Mouse (Mus musculus): ENCODE measurements around the gene Rdm1. TPM values are rescaled to one million over a fixed set of nuclear protein-coding genes. Genes with fewer than 3 reads are reported as not detected.
"Not testable (repeated sequence)": the region's sequence is repeated elsewhere in the genome, so short reads cannot be mapped to it uniquely, and the experiment has no call there.

The Rdm1 gene
- polyA plus RNA-seq, 1 experiment from 2014 or later = 35.5 TPM

DNA sequence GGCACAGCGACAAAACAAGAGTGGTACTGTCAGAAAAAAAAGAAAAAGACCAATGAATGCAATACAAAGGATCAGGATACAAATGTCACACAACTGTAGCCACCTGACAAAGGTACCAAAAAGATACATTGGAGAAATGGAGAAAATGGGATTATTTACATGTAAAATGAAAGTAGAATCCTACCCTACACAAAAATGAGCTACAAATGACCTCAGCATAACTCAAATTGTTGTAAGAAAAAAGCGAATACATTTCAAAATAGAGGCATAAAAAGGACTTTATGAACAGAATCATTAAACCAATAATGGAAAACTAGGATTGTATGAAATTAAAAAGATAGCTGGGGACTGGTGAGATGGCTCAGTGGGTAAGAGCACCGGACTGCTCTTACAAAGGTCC is 17.6 kb downstream of the Rdm1 start:
- Histone ChIP-seq H3K27ac (ENCODE audit: low read depth, low read length) (no peak overlapping the region), H3K27me3 (ENCODE audit: control insufficient read depth, insufficient read depth, low read length) (no peaks in the 10 kb centered on the region), H3K9ac (ENCODE audit: low read depth, low read length) (no peak overlapping the region), H3K4me2 (replicated peaks; ENCODE audit: low read depth, low read length) (no peak overlapping the region), H3K4me3 (ENCODE audit: low read depth, low read length) (no peak overlapping the region), H3K4me1 (replicated peaks; ENCODE audit: control insufficient read depth, insufficient read depth, low read length) (no peaks in the 10 kb centered on the region), H3K36me3 (ENCODE audit: control insufficient read depth, insufficient read depth, low read length) (no peaks in the 10 kb centered on the region), H3K9me3 (ENCODE audit: control insufficient read depth, low read length) (no peaks in the 10 kb centered on the region)
- no peak for DNase-seq (ENCODE audit: low spot score)
- ATAC-seq (ENCODE audit: low FRiP score) = no peak
- 61% methylated on average over 3 of the region's 3 CpGs for WGBS

DNA sequence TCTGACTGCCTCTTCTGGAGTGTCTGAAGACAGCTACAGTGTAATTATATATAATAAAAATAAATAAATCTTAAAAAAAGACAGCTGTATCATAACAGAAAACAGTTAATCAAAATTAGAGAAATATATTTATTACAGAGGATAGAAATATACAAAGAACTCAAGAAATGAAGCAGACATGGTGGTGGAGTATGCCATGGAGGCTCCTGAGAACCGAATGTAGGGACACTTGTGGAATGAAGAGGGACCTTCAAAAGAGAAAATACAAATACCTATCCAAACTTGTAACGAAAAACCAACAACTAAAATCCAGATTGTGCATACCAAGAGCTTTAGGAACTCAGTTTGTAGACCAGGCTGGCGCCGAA is 18.0 kb downstream of the Rdm1 start:
- not testable (repeated sequence) for H3K27me3 ChIP-seq (ENCODE audit: control insufficient read depth, insufficient read depth, low read length); H3K9ac ChIP-seq (ENCODE audit: low read depth, low read length); H3K4me2 ChIP-seq (replicated peaks; ENCODE audit: low read depth, low read length); H3K36me3 ChIP-seq (ENCODE audit: control insufficient read depth, insufficient read depth, low read length); H3K4me1 ChIP-seq (replicated peaks; ENCODE audit: control insufficient read depth, insufficient read depth, low read length); H3K4me3 ChIP-seq (ENCODE audit: low read depth, low read length); H3K9me3 ChIP-seq (ENCODE audit: control insufficient read depth, low read length); DNase-seq (ENCODE audit: low spot score); ATAC-seq (ENCODE audit: low FRiP score)
- H3K27ac ChIP-seq (ENCODE audit: low read depth, low read length) = peak overlapping the region; percentile 36; the same call in 1 of the 2 replicates
- 3% methylated on average over 4 of the region's 4 CpGs for WGBS

DNA sequence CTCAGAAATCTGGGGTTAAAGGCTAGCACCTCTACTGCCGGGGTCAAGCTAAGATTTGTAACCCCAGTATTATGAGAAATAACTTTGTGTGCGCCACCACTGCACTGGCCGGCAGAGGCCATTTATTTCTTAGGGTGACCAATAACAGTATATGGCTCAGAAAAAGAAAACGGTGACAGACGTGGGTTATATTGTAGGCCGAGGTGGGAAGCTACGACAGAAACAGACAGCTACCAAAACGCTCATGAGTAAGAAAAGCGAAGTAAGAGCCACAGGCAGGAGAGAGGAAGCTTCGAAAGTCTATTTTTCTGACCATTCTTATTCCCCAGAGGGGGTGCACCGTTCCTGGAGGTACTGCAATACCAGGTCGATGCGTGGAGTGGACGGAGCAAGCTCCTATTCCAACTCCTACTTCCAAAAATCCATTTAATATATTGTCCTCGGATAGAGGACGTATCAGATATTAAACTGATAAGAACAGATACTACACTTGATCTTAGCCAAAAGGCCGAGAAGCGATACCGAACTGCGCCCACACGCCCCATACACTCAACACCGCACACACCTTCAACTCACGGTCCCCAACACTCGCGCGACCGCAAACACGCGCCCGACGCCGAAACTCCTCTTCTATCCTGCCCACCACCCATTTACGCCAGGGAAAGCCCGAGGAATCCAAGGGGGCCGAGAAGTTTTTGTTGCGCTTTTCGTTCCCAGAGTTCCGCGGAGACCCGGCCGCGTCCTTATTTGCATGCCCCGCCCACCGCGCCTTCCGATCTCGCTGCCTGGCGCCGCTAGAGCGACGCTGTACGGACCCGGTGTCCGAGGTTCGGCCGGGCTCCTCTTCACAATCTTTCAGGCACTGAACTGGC is 18.7 kb downstream of the Rdm1 start:
- H3K9me3 ChIP-seq (ENCODE audit: control insufficient read depth, low read length); H3K4me1 ChIP-seq (replicated peaks; ENCODE audit: control insufficient read depth, insufficient read depth, low read length); H3K36me3 ChIP-seq (ENCODE audit: control insufficient read depth, insufficient read depth, low read length); H3K27me3 ChIP-seq (ENCODE audit: control insufficient read depth, insufficient read depth, low read length): not testable (repeated sequence)
- DNase-seq (ENCODE audit: low spot score) (peak; percentile 81), ATAC-seq (ENCODE audit: low FRiP score) (peak; percentile 87)
- under 1% methylated on average over 42 of the region's 56 CpGs for WGBS
- Histone ChIP-seq H3K27ac (ENCODE audit: low read depth, low read length) (peak overlapping the region; percentile 88), H3K9ac (ENCODE audit: low read depth, low read length) (peak overlapping the region; percentile 50; the same call in 1 of the 2 replicates), H3K4me3 (ENCODE audit: low read depth, low read length) (peak overlapping the region; percentile 23; the same call in 1 of the 2 replicates), H3K4me2 (replicated peaks; ENCODE audit: low read depth, low read length) (0 out of 2 replicates have a peak overlapping the region, but pooled peaks have one; percentile 23)

DNA sequence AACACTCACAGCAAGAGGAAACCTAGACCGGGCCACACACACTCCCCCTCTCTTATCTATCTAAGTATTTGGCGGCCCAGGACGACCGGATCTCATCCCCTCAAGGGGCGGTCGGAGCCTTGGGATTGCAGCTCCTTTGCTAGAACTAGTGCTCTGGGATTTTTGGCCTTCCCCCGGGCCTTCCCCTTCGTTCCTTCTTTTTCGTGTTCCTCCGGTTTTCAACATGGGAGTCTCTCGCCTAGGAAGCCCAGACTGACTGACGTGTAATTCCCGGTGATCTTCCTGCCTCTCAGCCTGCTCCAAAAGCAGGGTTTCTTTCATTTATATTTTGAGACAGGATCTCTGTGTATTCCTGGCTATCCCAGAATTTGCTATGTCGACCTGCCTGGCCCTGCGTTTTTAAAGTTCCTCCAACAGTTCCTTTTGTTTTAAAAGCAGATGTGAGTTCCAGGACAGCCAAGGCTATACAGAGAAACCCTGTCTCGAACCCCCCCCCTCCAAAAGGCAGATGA is 19.3 kb downstream of the Rdm1 start:
- Histone ChIP-seq H3K4me2 (replicated peaks; ENCODE audit: low read depth, low read length) (0 out of 2 replicates have a peak overlapping the region, but pooled peaks have one; percentile 23), H3K9ac (ENCODE audit: low read depth, low read length) (peak overlapping the region; percentile 50), H3K4me3 (ENCODE audit: low read depth, low read length) (peak overlapping the region; percentile 23; the same call in 1 of the 2 replicates), H3K27ac (ENCODE audit: low read depth, low read length) (peak overlapping the region; percentile 88)
- H3K27me3 ChIP-seq (ENCODE audit: control insufficient read depth, insufficient read depth, low read length); H3K9me3 ChIP-seq (ENCODE audit: control insufficient read depth, low read length); H3K4me1 ChIP-seq (replicated peaks; ENCODE audit: control insufficient read depth, insufficient read depth, low read length); ATAC-seq (ENCODE audit: low FRiP score); H3K36me3 ChIP-seq (ENCODE audit: control insufficient read depth, insufficient read depth, low read length): not testable (repeated sequence)
- peak; percentile 31 for DNase-seq (ENCODE audit: low spot score)
- WGBS = 22% methylated on average over 9 of the region's 16 CpGs

DNA sequence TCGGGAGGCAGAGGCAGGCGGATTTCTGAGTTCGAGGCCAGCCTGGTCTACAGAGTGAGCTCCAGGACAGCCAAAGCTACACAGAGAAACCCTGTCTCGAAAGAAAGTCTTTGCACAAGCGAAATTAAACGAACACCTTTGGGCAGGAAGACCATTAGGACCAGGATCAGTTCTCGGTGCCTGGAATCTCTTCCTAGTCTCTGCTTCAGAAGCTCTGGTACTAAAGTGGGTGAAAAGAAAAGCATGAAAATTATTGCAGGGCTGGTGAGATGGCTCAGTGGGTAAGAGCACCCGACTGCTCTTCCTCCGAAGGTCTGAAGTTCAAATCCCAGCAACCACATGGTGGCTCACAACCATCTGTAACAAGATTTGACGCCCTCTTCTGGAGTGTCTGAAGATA is 20.1 kb downstream of the Rdm1 start:
- H3K4me1 ChIP-seq (replicated peaks; ENCODE audit: control insufficient read depth, insufficient read depth, low read length); ATAC-seq (ENCODE audit: low FRiP score); H3K9me3 ChIP-seq (ENCODE audit: control insufficient read depth, low read length); H3K36me3 ChIP-seq (ENCODE audit: control insufficient read depth, insufficient read depth, low read length); H3K9ac ChIP-seq (ENCODE audit: low read depth, low read length); H3K4me2 ChIP-seq (replicated peaks; ENCODE audit: low read depth, low read length); H3K27me3 ChIP-seq (ENCODE audit: control insufficient read depth, insufficient read depth, low read length); DNase-seq (ENCODE audit: low spot score); H3K4me3 ChIP-seq (ENCODE audit: low read depth, low read length); H3K27ac ChIP-seq (ENCODE audit: low read depth, low read length): not testable (repeated sequence)
- WGBS = 90% methylated on average over 10 of the region's 10 CpGs

DNA sequence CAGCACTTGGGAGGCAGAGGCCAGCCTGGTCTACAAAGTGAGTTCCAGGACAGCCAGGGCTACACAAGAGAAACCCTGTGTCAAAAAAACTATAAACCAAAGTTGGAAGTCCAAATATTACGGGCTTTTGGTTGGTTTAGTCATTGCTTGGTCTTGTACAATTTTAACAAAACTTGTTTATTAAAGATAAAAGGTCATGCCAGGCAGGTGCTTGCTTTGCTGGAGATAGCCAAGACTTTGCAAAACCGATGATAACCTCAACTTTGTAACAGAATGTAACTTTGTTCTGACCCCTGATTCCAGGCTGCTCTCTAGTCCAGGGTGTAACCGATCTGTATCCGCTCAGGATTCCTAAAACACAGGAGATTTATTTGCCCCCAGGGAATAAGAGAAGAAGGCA is 29.4 kb downstream of the Rdm1 start:
- no peak overlapping the region for H3K27ac ChIP-seq (ENCODE audit: low read depth, low read length)
- WGBS = 92% methylated on average over 4 of the region's 4 CpGs
- H3K9me3 ChIP-seq (ENCODE audit: control insufficient read depth, low read length) = no peaks in the 10 kb centered on the region
- no peaks in the 10 kb centered on the region for H3K27me3 ChIP-seq (ENCODE audit: control insufficient read depth, insufficient read depth, low read length)
- no peaks in the 10 kb centered on the region for H3K4me1 ChIP-seq (replicated peaks; ENCODE audit: control insufficient read depth, insufficient read depth, low read length)
- ATAC-seq (ENCODE audit: low FRiP score) = no peak
- no peak overlapping the region for H3K9ac ChIP-seq (ENCODE audit: low read depth, low read length)
- no peak overlapping the region for H3K4me3 ChIP-seq (ENCODE audit: low read depth, low read length)
- H3K4me2 ChIP-seq (replicated peaks; ENCODE audit: low read depth, low read length) = no peak overlapping the region
- DNase-seq (ENCODE audit: low spot score) = no peak
- H3K36me3 ChIP-seq (ENCODE audit: control insufficient read depth, insufficient read depth, low read length) = no peaks in the 10 kb centered on the region

DNA sequence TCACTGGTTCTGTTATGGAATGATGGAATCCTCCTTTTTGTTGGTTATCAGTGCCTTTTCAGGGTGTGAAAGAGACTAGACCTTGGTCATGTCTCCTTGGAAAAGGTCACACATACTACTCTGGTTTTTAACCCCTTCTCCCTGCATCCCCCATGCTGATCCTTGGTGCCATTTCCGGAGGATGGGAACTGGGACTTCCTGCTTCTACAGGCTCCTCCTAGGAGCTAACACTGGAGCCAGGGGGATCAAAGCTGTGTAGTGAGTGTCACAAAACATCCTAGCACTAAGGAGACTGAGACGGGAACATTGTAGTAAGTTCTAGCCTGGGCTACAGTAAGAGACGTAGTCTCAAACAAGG is 30.5 kb downstream of the Rdm1 start:
- H3K4me3 ChIP-seq (ENCODE audit: low read depth, low read length) = no peak overlapping the region; the same call in 1 of the 2 replicates
- peak; percentile 45 for ATAC-seq (ENCODE audit: low FRiP score)

DNA sequence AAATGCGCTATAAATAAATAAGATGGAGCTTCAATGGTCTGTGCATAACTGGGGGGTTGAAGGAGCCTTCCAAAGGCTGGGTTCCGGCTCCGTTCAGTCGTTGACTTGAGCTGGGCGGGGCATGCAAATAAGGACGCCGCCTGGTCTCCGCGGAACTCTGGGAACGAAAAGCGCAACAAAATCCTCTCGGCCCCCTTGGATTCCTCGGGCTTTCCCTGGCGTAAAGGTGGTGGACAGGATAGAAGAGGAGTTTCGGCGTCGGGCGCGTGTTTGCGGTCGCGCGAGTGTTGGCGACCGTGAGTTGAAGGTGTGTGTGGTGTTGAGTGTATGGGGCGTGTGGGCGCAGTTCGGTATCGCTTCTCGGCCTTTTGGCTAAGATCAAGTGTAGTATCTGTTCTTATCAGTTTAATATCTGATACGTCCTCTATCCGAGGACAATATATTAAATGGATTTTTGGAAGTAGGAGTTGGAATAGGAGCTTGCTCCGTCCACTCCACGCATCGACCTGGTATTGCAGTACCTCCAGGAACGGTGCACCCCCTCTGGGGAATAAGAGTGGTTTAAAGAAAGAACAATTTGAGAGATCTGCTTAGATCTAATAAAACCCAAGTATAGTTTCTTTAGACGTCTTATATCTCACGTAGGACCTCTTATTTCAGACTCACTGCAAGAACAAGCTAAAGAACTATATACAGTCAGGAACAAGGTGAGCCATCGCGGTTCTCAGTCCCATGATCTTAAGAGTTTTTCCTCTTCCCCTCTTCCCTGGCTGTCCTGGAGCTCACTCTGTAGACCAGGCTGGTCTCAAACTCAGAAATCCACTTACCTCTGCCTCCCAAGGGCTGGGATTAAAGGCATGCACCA is 31.1 kb downstream of the Rdm1 start:
- not testable (repeated sequence) for H3K36me3 ChIP-seq (ENCODE audit: control insufficient read depth, insufficient read depth, low read length); H3K4me1 ChIP-seq (replicated peaks; ENCODE audit: control insufficient read depth, insufficient read depth, low read length); H3K4me3 ChIP-seq (ENCODE audit: low read depth, low read length); H3K27me3 ChIP-seq (ENCODE audit: control insufficient read depth, insufficient read depth, low read length); H3K9me3 ChIP-seq (ENCODE audit: control insufficient read depth, low read length)
- H3K27ac ChIP-seq (ENCODE audit: low read depth, low read length) = peak overlapping the region; percentile 95
- H3K9ac ChIP-seq (ENCODE audit: low read depth, low read length) = peak overlapping the region; percentile 61
- H3K4me2 ChIP-seq (replicated peaks; ENCODE audit: low read depth, low read length) = peak overlapping the region; percentile 31
- under 1% methylated on average over 36 of the region's 40 CpGs for WGBS
- DNase-seq (ENCODE audit: low spot score) (peak; percentile 86), ATAC-seq (ENCODE audit: low FRiP score) (peak; percentile 95)

More for the DNA sequence above, 30.5 kb downstream of the Rdm1 start:
- Histone ChIP-seq H3K27ac (ENCODE audit: low read depth, low read length) (peak overlapping the region; percentile 95), H3K9ac (ENCODE audit: low read depth, low read length) (peak overlapping the region; percentile 61), H3K4me1 (replicated peaks; ENCODE audit: control insufficient read depth, insufficient read depth, low read length) (no peaks in the 10 kb centered on the region), H3K27me3 (ENCODE audit: control insufficient read depth, insufficient read depth, low read length) (no peaks in the 10 kb centered on the region), H3K4me2 (replicated peaks; ENCODE audit: low read depth, low read length) (peak overlapping the region; percentile 31), H3K36me3 (ENCODE audit: control insufficient read depth, insufficient read depth, low read length) (no peaks in the 10 kb centered on the region), H3K9me3 (ENCODE audit: control insufficient read depth, low read length) (no peaks in the 10 kb centered on the region)
- 3% methylated on average over 3 of the region's 3 CpGs for whole genome bisulfite sequencing
- DNase-seq (ENCODE audit: low spot score) = no peak
